Mouse (Mus musculus) testis, adult 2 months (tissue): ENCODE measurements around the gene Grin2a.

ENCODE experiments used
- CTCF ChIP-seq: fragments of 200-500 bp; IDR thresholded peaks from 2 replicates; pipeline ENCODE4 v1.5.1; 2012; ENCODE audit warnings: low read depth, mild to moderate bottlenecking, inconsistent platforms, low read length, moderate library complexity; ENCODE audit not compliant: control insufficient read depth, insufficient read depth, insufficient replicate concordance
- POLR2A ChIP-seq: fragments of 200-500 bp; IDR thresholded peaks from 2 replicates; pipeline ENCODE4 v1.6.1; 2012; ENCODE audit warnings: low read depth, mild to moderate bottlenecking, inconsistent platforms, low read length, moderate library complexity; ENCODE audit not compliant: control insufficient read depth

DNA sequence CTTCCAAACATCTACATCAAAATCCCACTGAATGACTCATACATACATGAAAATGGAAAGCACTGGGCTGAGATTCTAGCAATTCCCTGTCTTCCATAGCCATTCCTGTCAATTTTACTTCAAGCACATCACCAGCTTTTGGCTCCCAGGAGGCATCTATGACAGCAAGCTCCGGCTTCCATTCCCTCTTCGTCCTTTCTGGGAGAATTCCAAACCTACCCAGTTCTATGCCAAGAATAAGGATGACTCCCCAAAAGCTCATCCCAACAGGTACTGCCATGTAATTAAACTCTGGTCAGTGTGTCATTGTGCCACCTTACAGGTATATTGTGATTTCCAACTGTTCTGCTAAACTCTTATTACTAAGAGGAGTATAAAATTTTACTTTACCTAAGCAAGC, 111.2 kb downstream of the Grin2a start:
- TF ChIP-seq CTCF (no peak), POLR2A (no peak)
